Mouse (Mus musculus): ENCODE data around the gene Glo1.

Gene Glo1

GRCm38 (mm10) chr17:30549899-30550773 lies 76.5 kb downstream of the Glo1 start:
- ATAC-seq (ENCODE audit: insufficient number of reproducible peaks, low FRiP score, low TSS enrichment) = no peak

- no peak; the same call in 1 of the 2 replicates for ATAC-seq (ENCODE audit: insufficient number of reproducible peaks, low FRiP score, low TSS enrichment)
Measured at GRCm38 (mm10) chr17:30539098-30539497, 87.6 kb downstream of the Glo1 start.

GRCm38 (mm10) chr17:30536651-30537050 lies 90.0 kb downstream of the Glo1 start:
- no peak for ATAC-seq (ENCODE audit: insufficient number of reproducible peaks, low FRiP score, low TSS enrichment)

Measured in cerebellum, adult (tissue).